Mouse (Mus musculus): ENCODE measurements around the gene Npb.

DNA sequence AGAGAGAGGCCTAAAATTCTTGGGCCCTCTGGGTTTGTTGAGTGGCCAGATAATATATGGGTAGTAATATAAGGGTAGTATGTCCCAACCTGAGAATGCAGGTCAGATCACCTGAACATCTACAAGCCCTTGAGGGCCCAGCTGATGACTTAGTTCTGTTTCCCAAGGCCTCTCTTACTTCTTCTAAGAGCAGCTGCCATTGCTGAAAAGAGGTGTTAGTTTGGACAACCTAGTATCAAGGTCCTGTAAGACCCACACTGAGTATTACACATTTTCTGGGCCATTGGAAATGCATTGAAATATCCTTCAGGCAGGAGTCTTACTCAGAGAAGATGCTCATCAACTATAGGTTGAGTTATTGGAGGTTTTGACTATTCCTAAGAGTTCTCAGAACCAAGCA lies 32.3 kb upstream of the Npb start:
- TF ChIP-seq CTCF (IDR thresholded peaks at IDR 0.05) (no peak), EP300 (IDR thresholded peaks at IDR 0.05) (no peak)

All from lung, postnatal 0 days (tissue).